Mouse (Mus musculus): ENCODE results near the gene Agpat3. TPM values are rescaled to one million over a fixed set of nuclear protein-coding genes. Genes with fewer than 3 reads are reported as not detected.

Agpat3 gene
- 52.9 TPM for polyA plus RNA-seq (2014; fragmentation: Illumina TruSeq; extraction: RNeasy Lipid Tissue Mini Kit (QIAGEN cat#74804); ENCODE audit: low read depth, low replicate concordance)

DNA sequence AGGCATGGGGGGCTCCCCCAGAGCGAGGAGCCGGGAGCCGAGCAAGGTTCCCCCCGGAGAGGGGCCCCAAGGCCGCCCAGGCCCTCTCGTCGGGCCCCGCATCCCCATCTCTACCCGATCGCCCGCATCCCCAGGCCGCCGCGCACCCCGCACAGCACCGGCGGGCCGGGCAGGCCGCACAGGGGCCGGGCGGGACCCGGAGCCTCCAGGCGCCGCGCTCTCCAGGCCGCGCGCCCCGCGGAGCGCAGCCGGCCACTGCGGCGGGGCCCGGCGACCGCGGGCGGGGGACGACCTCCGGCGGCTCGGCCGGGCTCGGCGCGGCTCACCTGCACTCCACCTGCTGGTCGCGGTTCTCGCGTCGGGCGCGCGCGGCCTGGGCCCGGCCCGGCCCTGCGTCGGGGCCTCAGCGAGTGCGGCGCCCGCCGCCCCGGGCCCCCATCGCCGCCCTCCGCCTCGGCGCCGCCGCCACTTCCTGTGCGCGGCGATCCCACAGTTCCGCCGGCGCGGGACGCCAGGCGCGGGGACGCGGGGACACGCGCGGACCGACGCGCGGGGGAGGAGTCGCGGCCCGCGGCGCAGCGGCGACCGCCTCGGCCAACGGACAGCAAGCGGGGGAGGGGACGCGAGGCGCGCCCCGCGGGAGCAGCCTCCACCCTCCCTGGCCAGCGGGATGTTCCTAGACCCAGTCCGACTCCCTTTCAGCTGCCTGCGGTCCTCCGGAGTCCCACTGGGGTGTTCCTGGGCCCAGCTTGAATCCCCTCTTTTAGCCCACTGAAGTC, at the start of gene Agpat3:
Agpat3 (minus strand) TSS at position 603 of the 779 bp plus-strand sequence.

GRCm38 (mm10) chr10:78244438-78245224, 107.7 kb downstream of the Agpat3 start, which contains the start of gene Trappc10:
Gene Trappc10, minus strand, starts transcription at chr10:78244641.

Other genes starting within 250 kb of the Agpat3 start
- gene D10Jhu81e, start 182.7 kb downstream of the Agpat3 start, polyA plus RNA-seq (2014; fragmentation: Illumina TruSeq; extraction: RNeasy Lipid Tissue Mini Kit (QIAGEN cat#74804); ENCODE audit: low read depth, low replicate concordance) = 53.9 TPM
- gene Pwp2, start 167.3 kb downstream of the Agpat3 start, polyA plus RNA-seq (2014; fragmentation: Illumina TruSeq; extraction: RNeasy Lipid Tissue Mini Kit (QIAGEN cat#74804); ENCODE audit: low read depth, low replicate concordance) = 5.3 TPM
- gene Trappc10, start 107.8 kb downstream of the Agpat3 start, polyA plus RNA-seq (2014; fragmentation: Illumina TruSeq; extraction: RNeasy Lipid Tissue Mini Kit (QIAGEN cat#74804); ENCODE audit: low read depth, low replicate concordance) = 17.6 TPM
- 39.0 TPM for gene Rrp1, start 60.6 kb upstream of the Agpat3 start, polyA plus RNA-seq (2014; fragmentation: Illumina TruSeq; extraction: RNeasy Lipid Tissue Mini Kit (QIAGEN cat#74804); ENCODE audit: low read depth, low replicate concordance)
- gene Cstb, start 73.2 kb upstream of the Agpat3 start, polyA plus RNA-seq (2014; fragmentation: Illumina TruSeq; extraction: RNeasy Lipid Tissue Mini Kit (QIAGEN cat#74804); ENCODE audit: low read depth, low replicate concordance) = 133 TPM
- 6.5 TPM for gene Pdxk, start 112.5 kb upstream of the Agpat3 start, polyA plus RNA-seq (2014; fragmentation: Illumina TruSeq; extraction: RNeasy Lipid Tissue Mini Kit (QIAGEN cat#74804); ENCODE audit: low read depth, low replicate concordance)
- gene Olfr1358, start 164.9 kb upstream of the Agpat3 start, polyA plus RNA-seq (2014; fragmentation: Illumina TruSeq; extraction: RNeasy Lipid Tissue Mini Kit (QIAGEN cat#74804); ENCODE audit: low read depth, low replicate concordance) = not detected
- 9.7 TPM for gene Ilvbl, start 221.9 kb upstream of the Agpat3 start, polyA plus RNA-seq (2014; fragmentation: Illumina TruSeq; extraction: RNeasy Lipid Tissue Mini Kit (QIAGEN cat#74804); ENCODE audit: low read depth, low replicate concordance)
- gene Syde1, start 239.5 kb upstream of the Agpat3 start, polyA plus RNA-seq (2014; fragmentation: Illumina TruSeq; extraction: RNeasy Lipid Tissue Mini Kit (QIAGEN cat#74804); ENCODE audit: low read depth, low replicate concordance) = 11.4 TPM